Mouse (Mus musculus) intestine, postnatal 0 days (tissue): ENCODE results near the gene Trim3. TPM values are rescaled to one million over a fixed set of nuclear protein-coding genes. Genes with fewer than 3 reads are reported as not detected.

Experiments
- ATAC-seq: fragments of 200-750 bp; cut with Nextera tagmentation; 2 replicates; pipeline ENCODE4 v1.8.0; 2017; ENCODE audit warnings: mild to moderate bottlenecking, moderate TSS enrichment, moderate library complexity
- H3K27ac ChIP-seq: fragments of 300-500 bp; sonication (generic); 2 replicates; pipeline ENCODE4 v1.5.1; 2014; ENCODE audit warnings: mild to moderate bottlenecking, low read depth, low read length, moderate library complexity
- H3K27me3 ChIP-seq: fragments of 300-500 bp; sonication (generic); replicated peaks from 2 replicates; pipeline ENCODE4 v1.6.1; 2014; ENCODE audit warnings: low read length, mixed read lengths; ENCODE audit not compliant: control insufficient read depth, insufficient read depth
- H3K36me3 ChIP-seq: fragments of 300-500 bp; sonication (generic); 2 replicates; pipeline ENCODE4 v1.6.1; 2014; ENCODE audit warnings: mild to moderate bottlenecking, moderate library complexity; ENCODE audit not compliant: control insufficient read depth, insufficient read depth
- H3K4me1 ChIP-seq: fragments of 300-500 bp; sonication (generic); replicated peaks from 2 replicates; pipeline ENCODE4 v1.6.1; 2014; ENCODE audit warnings: antibody characterized with exemption, low read length, mixed read lengths; ENCODE audit not compliant: control insufficient read depth, insufficient read depth
- H3K4me2 ChIP-seq: fragments of 300-500 bp; sonication (generic); replicated peaks from 2 replicates; pipeline ENCODE4 v1.6.1; 2014; ENCODE audit warnings: low read depth, mild to moderate bottlenecking, moderate library complexity
- H3K4me3 ChIP-seq: fragments of 300-500 bp; sonication (generic); 2 replicates; pipeline ENCODE4 v1.5.1; 2014; ENCODE audit warnings: low read depth, low read length
- H3K9ac ChIP-seq: fragments of 300-500 bp; sonication (generic); 2 replicates; pipeline ENCODE4 v1.6.1; 2014; ENCODE audit warnings: mild to moderate bottlenecking, low read depth, low read length
- H3K9me3 ChIP-seq: fragments of 300-500 bp; sonication (generic); 2 replicates; pipeline ENCODE4 v1.6.1; 2016; ENCODE audit warnings: mixed run types; ENCODE audit not compliant: control insufficient read depth
- CTCF ChIP-seq: sonication (generic); IDR thresholded peaks from 2 replicates; pipeline ENCODE4 v1.5.1; 2016; ENCODE audit warnings: low read depth, mild to moderate bottlenecking, control low read depth, antibody characterized with exemption, moderate library complexity
- WGBS: fragments of 180-500 bp; shearing (Covaris S2); extraction: QIAGEN DNeasy Blood & Tissue Kit; methylation state at CpG from one replicate; pipeline ENCODE4 v1.1.7; 2014; 5-methylcytosine and 5-hydroxymethylcytosine counted together
- polyA plus RNA-seq: library from polyadenylated mRNA; unstranded; fragments of >200 nt; fragmentation: Nextera tagmentation; extraction: Ambion mirVana; gene quantifications from 2 replicates; pipeline ENCODE4 v1.2.1, GENCODE M21; 2015

Gene Trim3
- polyA plus RNA-seq, 1 experiment from 2014 or later: 7.4 TPM

- Histone ChIP-seq H3K4me2 (no peak overlapping the region), H3K9me3 (no peaks in the 10 kb centered on the region), H3K27ac (no peak overlapping the region), H3K36me3 (no peaks in the 10 kb centered on the region), H3K27me3 (no peaks in the 10 kb centered on the region), H3K4me3 (no peak overlapping the region), H3K9ac (no peak overlapping the region), H3K4me1 (no peaks in the 10 kb centered on the region)
- peak; percentile 76 for ATAC-seq
- WGBS: 30% methylated on average over 9 of the region's 9 CpGs
- TF ChIP-seq CTCF: peak; percentile 87
Observed at GRCm38 (mm10) chr7:105602860-105603623, 30.3 kb downstream of the Trim3 start.

- Histone ChIP-seq H3K4me1 (no peaks in the 10 kb centered on the region), H3K36me3 (no peaks in the 10 kb centered on the region), H3K27ac (no peak overlapping the region), H3K27me3 (no peaks in the 10 kb centered on the region), H3K9me3 (no peaks in the 10 kb centered on the region), H3K9ac (no peak overlapping the region), H3K4me2 (no peak overlapping the region), H3K4me3 (no peak overlapping the region)
- WGBS: 42% methylated on average over 7 of the region's 7 CpGs
- ATAC-seq: no peak
- TF ChIP-seq CTCF: no peak
Observed at GRCm38 (mm10) chr7:105590097-105590496, 43.3 kb downstream of the Trim3 start.

GRCm38 (mm10) chr7:105588325-105588912 lies 45.0 kb downstream of the Trim3 start:
- H3K4me3 ChIP-seq: no peak overlapping the region
- no peak for ATAC-seq
- no peaks in the 10 kb centered on the region for H3K9me3 ChIP-seq
- no peak overlapping the region for H3K9ac ChIP-seq
- H3K4me1 ChIP-seq: no peaks in the 10 kb centered on the region
- H3K4me2 ChIP-seq: no peak overlapping the region
- no peaks in the 10 kb centered on the region for H3K36me3 ChIP-seq
- H3K27me3 ChIP-seq: no peaks in the 10 kb centered on the region
- TF ChIP-seq CTCF: no peak
- 60% methylated on average over 9 of the region's 9 CpGs for WGBS
- no peak overlapping the region for H3K27ac ChIP-seq

- Histone ChIP-seq H3K4me3 (peak overlapping the region; percentile 80; the same call in 1 of the 2 replicates), H3K27me3 (no peaks in the 10 kb centered on the region), H3K27ac (no peak overlapping the region), H3K36me3 (no peaks in the 10 kb centered on the region), H3K9ac (no peak overlapping the region), H3K4me1 (no peaks in the 10 kb centered on the region), H3K9me3 (no peaks in the 10 kb centered on the region), H3K4me2 (peak overlapping the region; percentile 97)
- no peak for ATAC-seq
- TF ChIP-seq CTCF: no peak
- 90% methylated on average over 2 of the region's 2 CpGs for WGBS
Observed at GRCm38 (mm10) chr7:105581959-105582358, 51.4 kb downstream of the Trim3 start.

GRCm38 (mm10) chr7:105581094-105581703 lies 52.2 kb downstream of the Trim3 start, which contains the start of gene Apbb1:
Gene Apbb1, minus strand, starts transcription at chr7:105581653.
- TF ChIP-seq CTCF: no peak
- peak within 1 kb of the TSS; percentile 80 for H3K4me3 ChIP-seq
- peak within 1 kb of the TSS; percentile 35; the same call in 1 of the 2 replicates for H3K27ac ChIP-seq
- H3K36me3 ChIP-seq: no peaks in the 10 kb centered on the region
- H3K4me1 ChIP-seq: no peaks in the 10 kb centered on the region
- H3K4me2 ChIP-seq: peak within 1 kb of the TSS; percentile 97
- no peaks in the 10 kb centered on the region for H3K9me3 ChIP-seq
- H3K27me3 ChIP-seq: no peaks in the 10 kb centered on the region
- peak within 1 kb of the TSS; percentile 47 for H3K9ac ChIP-seq
- WGBS: under 1% methylated on average over 35 of the region's 54 CpGs
- ATAC-seq: peak; percentile 93

GRCm38 (mm10) chr7:105580627-105581089 lies 52.7 kb downstream of the Trim3 start:
- no peaks in the 10 kb centered on the region for H3K27me3 ChIP-seq
- ATAC-seq: no peak
- H3K36me3 ChIP-seq: no peaks in the 10 kb centered on the region
- 3% methylated on average over 17 of the region's 22 CpGs for WGBS
- TF ChIP-seq CTCF: no peak
- H3K4me3 ChIP-seq: peak overlapping the region; percentile 80
- peak overlapping the region; percentile 97 for H3K4me2 ChIP-seq
- H3K9me3 ChIP-seq: no peaks in the 10 kb centered on the region
- no peaks in the 10 kb centered on the region for H3K4me1 ChIP-seq
- H3K27ac ChIP-seq: peak overlapping the region; percentile 35; the same call in 1 of the 2 replicates
- peak overlapping the region; percentile 47 for H3K9ac ChIP-seq
